Mouse (Mus musculus) Patski (cell line): ENCODE results near the gene Stag1. TPM values are rescaled to one million over a fixed set of nuclear protein-coding genes. Genes with fewer than 3 reads are reported as not detected.

Experiments
- ATAC-seq: fragments of 100-300 bp; one replicate; pipeline ENCODE4 v1.8.0; 2021
- CTCF ChIA-PET: fragments of 350-600 bp; sonication (Branson Sonifier 250); formaldehyde crosslinking; loops from one replicate; lab custom pipeline; 2022; ENCODE audit warnings: inconsistent platforms; lab: Charles Lee
- POLR2A ChIA-PET: fragments of 350-600 bp; sonication (Branson Sonifier 250); formaldehyde crosslinking; loops from one replicate; lab custom pipeline; 2022; ENCODE audit warnings: antibody characterized with exemption, inconsistent platforms; lab: Charles Lee
- DNase-seq: peaks from one replicate; pipeline ENCODE4 v3.0.0-alpha.2; 2011; ENCODE audit warnings: low read depth, low spot score
- H3K27me3 ChIP-seq: fragments of 371-371 bp; one replicate; pipeline ENCODE4 v1.5.1; 2021
- CTCF ChIP-seq: fragments of 100-300 bp; IDR thresholded peaks from one replicate; pipeline ENCODE4 v1.5.1; 2021
- in situ Hi-C: fragments of 300-500 bp; cut with MboI; formaldehyde crosslinking; loops from 3 replicates; pipeline ENCODE4 v1.11.1; 2018; ENCODE audit warnings: low pct_unique_long_range_greater_than_20kb, mixed read lengths
- polyA plus RNA-seq: library from polyadenylated mRNA; unstranded; gene quantifications from one replicate; pipeline ENCODE4 v1.2.3, GENCODE M21; 2021

The Stag1 gene
- polyA plus RNA-seq, 1 experiment from 2014 or later: 29.1 TPM

DNA sequence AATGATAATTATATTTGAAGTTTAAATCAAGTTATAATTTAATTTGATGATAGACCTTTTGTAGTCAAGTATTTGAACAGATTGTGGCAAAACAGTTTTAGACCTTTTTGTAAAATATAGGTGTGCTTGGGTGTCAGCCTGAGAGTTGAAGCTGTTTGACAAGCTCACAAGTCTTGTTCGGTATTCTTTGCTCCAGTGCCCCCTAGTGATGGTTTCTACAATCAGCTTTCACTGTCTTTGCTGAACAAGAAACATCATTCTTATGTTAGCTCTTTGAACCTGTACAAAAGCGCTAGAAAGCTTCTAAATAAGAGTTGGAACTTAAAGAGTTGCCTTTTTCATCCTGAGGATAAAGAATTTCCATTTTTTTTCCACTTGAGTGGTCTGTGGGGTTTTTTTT, 319.5 kb downstream of the Stag1 start:
- peak; percentile 76 for TF ChIP-seq CTCF
- POLR2A ChIA-PET: no interaction called here
- no peak for ATAC-seq
- H3K27me3 ChIP-seq: no peaks in the 10 kb centered on the region
- CTCF ChIA-PET: interaction anchor here (0.8 to 1.1 kb wide), 7 partner anchors 8 to 465 kb away, joined by 3 to 4 read pairs (median 3); no protein-coding TSS in a partner anchor
- in situ Hi-C loops: loop anchor here (10.0 kb wide), 1 partner anchor 392 kb away; no protein-coding TSS in a partner anchor
- peak; percentile 15 for DNase-seq

DNA sequence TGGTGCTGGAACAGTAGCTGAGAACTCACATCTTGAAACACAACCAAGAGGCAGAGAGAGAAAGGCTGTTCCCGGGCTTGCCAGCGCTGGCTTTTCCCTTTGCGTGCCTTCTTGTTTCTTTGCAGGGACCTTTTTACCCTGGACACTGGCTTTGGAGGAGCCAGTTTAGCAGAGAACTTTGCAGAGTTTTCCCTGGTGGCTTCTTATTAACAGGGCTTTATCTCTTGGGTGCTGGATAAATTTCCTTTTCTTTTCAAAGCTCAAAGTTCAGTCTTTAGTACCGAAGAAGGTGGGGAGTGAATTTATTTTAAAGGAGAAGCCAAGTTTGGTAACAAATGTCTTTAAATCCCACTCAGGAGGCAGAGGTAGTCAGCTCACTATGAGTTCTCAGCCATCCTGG, 329.0 kb downstream of the Stag1 start:
- H3K27me3 ChIP-seq: no peaks in the 10 kb centered on the region
- in situ Hi-C loops: no loop called here
- POLR2A ChIA-PET: no interaction called here
- CTCF ChIA-PET: no interaction called here
- DNase-seq (no peak), ATAC-seq (no peak)
- TF ChIP-seq CTCF: no peak

DNA sequence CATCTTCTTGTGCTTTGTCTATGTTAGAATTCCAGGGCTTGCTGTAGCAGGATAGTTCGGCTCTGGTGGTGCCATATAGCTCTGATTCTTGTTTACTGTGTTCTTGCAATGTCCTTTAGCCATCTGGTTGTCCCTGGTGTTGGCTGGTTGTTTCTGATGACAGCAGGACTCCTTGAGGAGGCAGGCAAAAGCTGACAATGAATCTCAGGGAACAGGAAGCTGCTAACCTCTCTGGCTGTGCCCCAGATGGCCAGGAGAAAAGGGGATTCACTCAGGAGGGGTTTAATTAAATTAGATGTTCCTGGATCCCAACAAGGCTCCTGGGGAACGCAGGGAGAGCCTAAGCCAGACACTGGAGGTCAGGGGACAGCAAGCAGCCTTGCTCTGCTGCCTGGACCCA, 344.4 kb downstream of the Stag1 start:
- no peak for DNase-seq
- POLR2A ChIA-PET: no interaction called here
- H3K27me3 ChIP-seq: no peaks in the 10 kb centered on the region
- CTCF ChIA-PET: no interaction called here
- ATAC-seq: no peak
- no peak for TF ChIP-seq CTCF
- in situ Hi-C loops: no loop called here

DNA sequence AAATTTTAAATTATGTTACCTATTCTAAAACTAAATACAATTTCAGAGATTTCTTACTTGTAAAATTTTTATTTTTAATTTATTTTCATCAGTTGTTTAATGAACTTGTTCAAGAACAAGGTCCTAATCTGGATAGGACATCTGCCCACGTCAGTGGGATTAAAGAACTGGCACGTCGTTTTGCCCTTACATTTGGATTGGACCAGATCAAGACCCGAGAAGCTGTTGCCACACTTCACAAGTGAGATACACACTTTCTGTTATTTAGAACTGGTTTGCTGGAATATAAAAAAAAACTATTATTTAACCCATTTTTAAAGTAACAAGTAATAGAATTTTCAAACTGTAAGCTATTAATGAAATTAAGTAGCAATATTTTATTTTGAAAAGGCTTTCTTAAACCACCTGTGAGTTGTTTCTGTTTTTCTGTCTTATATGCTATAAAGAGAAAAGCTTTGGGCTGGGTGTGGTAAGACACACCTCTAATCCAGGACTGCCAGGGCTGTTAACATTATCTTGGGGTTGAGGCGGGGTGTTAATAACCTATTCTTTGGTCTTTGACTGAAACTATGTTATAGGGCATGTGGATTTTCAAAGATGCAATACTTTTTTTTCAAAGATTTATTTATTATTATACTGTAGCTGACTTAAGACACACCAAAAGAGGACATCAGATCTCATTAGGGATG, 347.2 kb downstream of the Stag1 start:
- no peaks in the 10 kb centered on the region for H3K27me3 ChIP-seq
- ChIA-PET POLR2A (no interaction called here), CTCF (interaction anchor here (1.2 to 1.6 kb wide), 2 partner anchors 10 to 12 kb away, joined by 3 read pairs; no protein-coding TSS in a partner anchor)
- no peak for TF ChIP-seq CTCF
- ATAC-seq (no peak), DNase-seq (no peak)
- in situ Hi-C loops: no loop called here

DNA sequence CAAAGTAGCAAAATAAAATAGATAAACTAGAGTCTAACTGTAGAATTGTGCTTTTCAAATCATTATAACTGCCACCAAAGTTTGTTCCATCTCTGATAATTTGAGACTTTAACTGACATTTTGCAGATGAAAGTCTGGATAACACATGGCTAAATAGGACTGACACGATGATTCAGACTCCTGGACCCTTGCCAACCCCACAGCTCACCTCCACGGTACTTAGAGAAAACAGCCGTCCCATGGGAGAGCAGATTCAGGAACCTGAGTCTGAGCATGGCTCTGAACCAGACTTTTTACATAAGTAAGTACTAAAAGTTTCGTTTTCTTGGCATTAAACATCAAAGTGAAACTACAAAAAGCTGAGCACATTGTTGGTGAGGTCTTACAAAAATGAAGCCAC, 353.9 kb downstream of the Stag1 start:
- ATAC-seq: no peak
- POLR2A ChIA-PET: no interaction called here
- in situ Hi-C loops: no loop called here
- no peak for TF ChIP-seq CTCF
- CTCF ChIA-PET: interaction anchor here (1.1 to 1.5 kb wide), 3 partner anchors 23 to 52 kb away, joined by 3 to 5 read pairs (median 3); no protein-coding TSS in a partner anchor
- DNase-seq: peak; percentile 31
- no peaks in the 10 kb centered on the region for H3K27me3 ChIP-seq

DNA sequence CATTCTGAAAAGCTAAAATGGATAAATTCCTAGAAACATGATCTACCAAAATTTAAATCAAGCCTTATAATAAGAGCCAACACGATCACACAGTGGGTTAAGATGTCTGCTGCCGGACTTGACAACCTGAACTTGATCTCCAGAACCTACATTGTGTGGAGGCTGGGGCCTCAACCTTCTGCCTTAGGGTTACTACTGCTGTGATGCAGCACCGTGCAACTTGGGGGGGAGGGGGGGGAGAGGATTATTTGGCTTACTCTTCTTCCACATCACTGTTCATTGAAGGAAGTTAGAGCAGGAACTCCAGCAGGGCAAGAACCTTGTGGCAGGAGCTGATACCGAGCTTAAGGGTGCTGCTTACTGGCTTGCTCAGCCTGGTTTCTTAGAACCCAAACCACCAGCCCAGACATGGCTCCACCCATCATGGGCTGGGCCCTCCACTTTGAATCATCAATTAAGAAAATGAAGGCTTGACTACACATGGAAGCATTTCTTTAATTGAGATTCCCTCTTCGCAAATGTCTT, 365.4 kb downstream of the Stag1 start:
- TF ChIP-seq CTCF: no peak
- POLR2A ChIA-PET: interaction anchor here (0.6 kb wide), 1 partner anchor 489 kb away, joined by 3 read pairs; no protein-coding TSS in a partner anchor
- CTCF ChIA-PET: interaction anchor here (1.1 kb wide), 1 partner anchor 9 kb away, joined by 3 read pairs; no protein-coding TSS in a partner anchor
- in situ Hi-C loops: no loop called here
- no peak for ATAC-seq
- DNase-seq: no peak
- H3K27me3 ChIP-seq: no peaks in the 10 kb centered on the region

DNA sequence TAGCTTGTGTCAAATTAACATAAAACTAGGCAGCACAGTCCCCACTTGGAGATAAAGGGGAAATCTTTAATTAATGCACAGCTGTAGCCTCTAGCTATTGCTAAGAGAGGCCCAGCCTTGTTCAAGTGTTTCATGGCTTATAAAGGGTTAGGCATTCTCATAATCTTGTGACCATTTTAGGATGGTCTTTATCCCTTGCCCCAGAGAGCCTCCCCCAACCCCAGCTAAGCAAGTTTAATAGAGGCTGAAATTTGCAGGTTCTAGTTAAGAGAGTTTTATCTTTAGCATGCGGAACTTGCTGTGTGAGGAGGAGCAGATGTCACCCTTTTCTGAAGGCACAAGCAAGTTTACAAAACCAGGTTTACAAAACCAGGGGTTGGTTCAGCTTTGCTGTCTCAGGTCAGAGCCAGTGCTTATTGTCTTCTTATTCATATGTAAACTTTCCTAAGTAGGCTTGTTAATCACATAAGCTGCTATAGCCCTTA, 365.9 kb downstream of the Stag1 start:
- ChIA-PET CTCF (interaction anchor here (1.1 kb wide), 1 partner anchor 9 kb away, joined by 3 read pairs; no protein-coding TSS in a partner anchor), POLR2A (no interaction called here)
- no peak for DNase-seq
- no peak for ATAC-seq
- in situ Hi-C loops: no loop called here
- H3K27me3 ChIP-seq: no peaks in the 10 kb centered on the region
- no peak for TF ChIP-seq CTCF

DNA sequence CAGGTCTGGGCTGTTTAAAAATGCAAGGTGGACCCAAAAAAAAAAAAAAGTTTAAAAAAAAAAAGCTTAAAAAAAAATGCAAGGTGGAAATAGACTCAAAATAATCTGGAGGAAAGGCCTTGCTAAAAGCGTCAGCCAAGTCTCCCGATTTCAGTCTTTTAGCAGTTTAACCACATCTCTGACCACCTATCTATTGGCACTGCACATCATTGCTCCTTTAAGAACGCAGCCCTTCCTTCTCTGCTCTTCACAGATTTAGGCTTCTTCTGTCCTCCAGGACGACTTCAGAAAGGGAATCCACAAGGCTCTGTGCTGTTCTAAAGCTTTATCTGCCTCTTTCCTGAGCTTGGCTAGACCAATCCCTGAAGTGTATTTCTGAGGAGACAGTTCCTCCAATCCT, 366.5 kb downstream of the Stag1 start:
- in situ Hi-C loops: no loop called here
- CTCF ChIA-PET: no interaction called here
- POLR2A ChIA-PET: no interaction called here
- DNase-seq (no peak), ATAC-seq (no peak)
- H3K27me3 ChIP-seq: no peaks in the 10 kb centered on the region
- no peak for TF ChIP-seq CTCF

DNA sequence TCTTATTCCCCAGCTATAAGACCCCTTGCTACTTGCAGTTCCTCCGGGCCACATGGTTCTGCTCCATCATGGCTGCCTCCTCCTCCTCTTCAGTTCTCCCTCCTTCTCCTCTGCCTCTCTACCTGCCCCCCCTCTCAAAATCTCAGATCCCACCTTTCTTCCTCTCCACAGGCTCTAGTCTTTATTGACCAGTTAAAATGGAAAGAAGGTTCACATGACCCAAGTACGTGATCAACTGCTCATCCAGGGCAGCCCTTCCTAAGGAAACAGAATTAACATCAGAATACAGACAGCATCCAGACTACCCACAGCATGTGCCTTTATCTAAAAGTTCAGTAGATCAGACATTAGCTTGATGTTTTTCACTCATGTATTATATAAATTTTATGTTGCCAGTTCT, 371.9 kb downstream of the Stag1 start:
- no peaks in the 10 kb centered on the region for H3K27me3 ChIP-seq
- POLR2A ChIA-PET: no interaction called here
- in situ Hi-C loops: no loop called here
- no peak for TF ChIP-seq CTCF
- ATAC-seq: no peak
- CTCF ChIA-PET: no interaction called here
- no peak for DNase-seq

DNA sequence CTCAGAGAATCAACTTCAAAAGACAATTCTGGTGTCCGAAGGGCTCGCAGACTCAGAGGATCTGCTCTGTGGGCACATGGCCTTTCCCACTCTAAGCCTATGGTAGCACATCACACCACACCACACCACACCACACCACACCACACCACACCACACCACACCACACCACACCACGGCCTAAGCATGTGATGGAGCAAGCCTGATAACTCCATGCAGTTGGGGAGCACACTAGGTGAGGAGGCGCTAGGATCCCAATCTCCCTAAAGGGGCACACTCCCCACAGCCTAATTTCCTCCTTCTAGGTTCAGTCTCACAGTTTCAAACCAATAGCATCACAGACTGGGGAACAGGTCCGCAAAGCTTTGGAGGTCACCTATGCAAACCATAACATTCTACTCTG, 381.1 kb downstream of the Stag1 start:
- no peak for ATAC-seq
- H3K27me3 ChIP-seq: no peaks in the 10 kb centered on the region
- TF ChIP-seq CTCF: no peak
- no peak for DNase-seq
- ChIA-PET POLR2A (no interaction called here), CTCF (no interaction called here)
- in situ Hi-C loops: no loop called here

DNA sequence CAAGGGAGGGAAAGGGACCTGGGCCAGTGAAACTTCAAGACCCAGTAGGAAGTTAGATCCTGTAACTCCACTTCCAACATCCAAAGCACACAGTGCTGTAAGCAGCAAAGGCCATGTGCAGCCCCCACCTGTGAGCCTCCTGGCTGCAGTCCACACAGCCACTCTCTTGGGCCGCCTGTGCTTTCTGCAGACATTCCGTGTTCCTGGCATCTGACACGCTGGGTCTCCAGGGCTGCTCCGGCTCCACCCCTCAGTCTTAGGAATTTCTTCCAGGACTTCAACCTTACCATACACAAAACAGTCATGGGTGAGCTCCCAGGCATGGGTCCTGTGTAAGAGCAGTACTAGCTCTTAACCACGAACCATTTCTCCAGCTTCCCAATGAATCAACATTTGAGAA, 381.7 kb downstream of the Stag1 start:
- in situ Hi-C loops: no loop called here
- POLR2A ChIA-PET: no interaction called here
- no peaks in the 10 kb centered on the region for H3K27me3 ChIP-seq
- CTCF ChIA-PET: no interaction called here
- DNase-seq (no peak), ATAC-seq (peak; percentile 19)
- no peak for TF ChIP-seq CTCF
